Mouse (Mus musculus): ENCODE data around the gene Hnrnpa3.

Gene Hnrnpa3

GRCm38 (mm10) chr2:75703375-75704181, 44.5 kb downstream of the Hnrnpa3 start:
- ATAC-seq (ENCODE audit: low TSS enrichment): peak; percentile 64

GRCm38 (mm10) chr2:75704234-75705161, 45.4 kb downstream of the Hnrnpa3 start, which contains the start of gene Nfe2l2:
Gene Nfe2l2 (minus strand): TSS chr2:75704641.
- peak; percentile 81 for ATAC-seq (ENCODE audit: low TSS enrichment)

GRCm38 (mm10) chr2:75705162-75705752, 46.2 kb downstream of the Hnrnpa3 start:
- no peak for ATAC-seq (ENCODE audit: low TSS enrichment)

GRCm38 (mm10) chr2:75706435-75706834, 47.4 kb downstream of the Hnrnpa3 start:
- ATAC-seq (ENCODE audit: low TSS enrichment): no peak

- no peak for ATAC-seq (ENCODE audit: low TSS enrichment)
These were observed 48.4 kb downstream of the Hnrnpa3 start for GRCm38 (mm10) chr2:75707420-75707819.

DNA sequence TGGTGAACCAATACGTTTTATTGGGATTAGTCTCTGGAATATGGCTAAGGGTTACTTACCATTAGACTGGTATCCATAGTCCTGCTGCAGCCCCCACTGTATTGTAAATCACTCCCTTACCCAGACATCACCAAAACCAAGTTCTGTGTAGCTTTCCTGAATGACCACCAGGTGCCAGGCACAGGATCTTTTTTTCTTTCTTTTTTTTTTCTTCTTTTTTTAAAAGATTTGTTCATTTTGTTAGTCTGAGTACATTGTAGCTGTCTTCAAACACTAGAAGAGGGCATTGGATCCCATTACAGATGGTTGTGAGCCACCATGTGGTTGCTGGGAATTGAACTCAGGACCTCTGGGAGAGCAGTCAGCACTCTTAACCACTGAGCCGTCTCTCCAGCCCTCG, 54.0 kb downstream of the Hnrnpa3 start:
- ATAC-seq (ENCODE audit: low TSS enrichment): no peak

DNA sequence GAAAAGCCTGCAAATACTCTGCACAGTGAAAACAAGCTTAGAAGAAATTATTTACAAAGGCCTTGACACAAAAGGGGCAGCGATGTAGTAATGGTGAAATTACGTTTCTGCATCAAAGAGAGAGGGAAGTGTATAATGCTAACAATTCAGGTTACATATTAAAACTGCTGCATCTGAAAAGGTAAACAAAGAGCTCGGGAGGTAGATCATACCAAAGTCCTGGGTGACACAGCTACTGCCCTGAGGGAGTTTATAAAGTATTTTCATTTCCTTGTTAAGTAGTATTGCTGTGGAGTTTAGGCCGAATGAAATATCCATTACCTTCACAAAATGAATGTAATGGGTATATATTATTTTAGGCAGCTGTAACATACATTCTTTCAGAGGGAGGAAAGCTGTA, 55.7 kb downstream of the Hnrnpa3 start:
- no peak for ATAC-seq (ENCODE audit: low TSS enrichment)

GRCm38 (mm10) chr2:75716046-75717016, 57.3 kb downstream of the Hnrnpa3 start:
- no peak for ATAC-seq (ENCODE audit: low TSS enrichment)
